Mouse (Mus musculus) bone marrow, adult 2 months (tissue): ENCODE measurements around the gene Atp2c1. TPM values are rescaled to one million over a fixed set of nuclear protein-coding genes. Genes with fewer than 3 reads are reported as not detected.

Experiments
- H3K27ac ChIP-seq: fragments of 200-500 bp; 2 replicates; pipeline ENCODE4 v1.5.1; 2012; ENCODE audit warnings: low read depth, mild to moderate bottlenecking, control low read depth, inconsistent platforms, low read length; ENCODE audit not compliant: control insufficient read depth, poor library complexity, insufficient read depth
- H3K4me1 ChIP-seq: fragments of 200-500 bp; 2 replicates; pipeline ENCODE4 v1.6.1; 2011; ENCODE audit warnings: low read length; ENCODE audit not compliant: control insufficient read depth, insufficient read depth
- H3K4me3 ChIP-seq: fragments of 200-500 bp; replicated peaks from 2 replicates; pipeline ENCODE3; 2011; ENCODE audit warnings: mild to moderate bottlenecking, low read depth, low read length, control low read depth; ENCODE audit not compliant: control insufficient read depth
- CTCF ChIP-seq: fragments of 200-500 bp; IDR thresholded peaks from 2 replicates; pipeline ENCODE4 v1.5.1; 2011; ENCODE audit warnings: low read length, control low read depth; ENCODE audit not compliant: control insufficient read depth, insufficient read depth
- POLR2A ChIP-seq: fragments of 200-500 bp; IDR thresholded peaks from 2 replicates; pipeline ENCODE4 v1.6.1; 2011; ENCODE audit warnings: low read depth, mild to moderate bottlenecking, control low read depth, low read length, borderline replicate concordance; ENCODE audit not compliant: control insufficient read depth
- WGBS: fragments of 180-500 bp; shearing (Covaris S2); methylation state at CpG from one replicate; pipeline ENCODE4 v1.1.7; 2018; 5-methylcytosine and 5-hydroxymethylcytosine counted together
- polyA plus RNA-seq: library from polyadenylated mRNA; stranded (reverse); fragments of >200 nt; gene quantifications from 2 replicates; pipeline ENCODE4 v1.2.4, GENCODE M21; 2011; ENCODE audit warnings: low replicate concordance; ENCODE audit not compliant: missing spikeins, insufficient read depth, insufficient read length

The Atp2c1 gene
- polyA plus RNA-seq, 1 experiment = 35.5 TPM

DNA sequence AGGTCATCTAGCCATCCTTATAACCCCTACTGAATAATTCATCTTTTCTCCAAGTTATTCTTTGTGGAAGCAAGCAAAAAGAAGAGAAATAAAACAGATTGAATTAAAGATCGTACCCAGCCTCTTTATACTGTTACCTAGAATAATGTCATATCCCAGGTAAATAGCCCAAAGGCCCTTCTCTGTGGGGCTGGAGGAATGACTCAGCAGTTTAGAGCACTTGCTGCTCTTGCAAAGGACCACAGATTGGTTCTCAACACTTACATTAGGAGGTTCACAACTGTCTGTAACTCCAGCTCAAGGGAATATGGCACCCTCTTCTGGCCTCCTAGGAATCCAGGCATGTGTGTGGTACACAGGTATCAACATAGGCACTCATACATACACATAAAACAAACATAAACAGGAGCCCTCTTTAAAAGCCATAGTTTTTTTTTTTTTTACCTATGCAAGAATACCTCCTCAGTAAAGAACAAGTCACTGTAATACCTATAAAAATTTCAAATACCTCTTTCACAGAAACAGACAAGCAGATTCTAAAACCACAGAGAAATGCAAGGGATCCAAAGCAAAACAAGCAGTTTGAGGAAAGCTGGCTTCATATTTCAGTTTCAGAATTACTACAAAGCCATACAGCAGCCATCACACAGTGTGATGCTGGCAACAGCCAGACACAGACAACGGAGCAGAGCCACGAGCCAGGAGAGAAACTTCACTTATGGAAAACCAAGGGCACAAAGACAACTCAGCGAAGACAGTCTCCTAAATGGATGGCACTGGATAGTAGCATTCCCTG, 44.2 kb downstream of the Atp2c1 start:
- TF ChIP-seq CTCF (no peak), POLR2A (no peak)
- Histone ChIP-seq H3K4me1 (peaks cover 3% of the 10 kb centered on the region), H3K27ac (no peak overlapping the region), H3K4me3 (no peak overlapping the region)
- 85% methylated on average over 4 of the region's 4 CpGs for WGBS

GRCm38 (mm10) chr9:105482070-105482469, 45.0 kb downstream of the Atp2c1 start:
- Histone ChIP-seq H3K4me3 (no peak overlapping the region), H3K4me1 (peaks cover 3% of the 10 kb centered on the region), H3K27ac (no peak overlapping the region)
- TF ChIP-seq POLR2A (no peak), CTCF (no peak)
- 67% methylated on average over 4 of the region's 4 CpGs for WGBS

DNA sequence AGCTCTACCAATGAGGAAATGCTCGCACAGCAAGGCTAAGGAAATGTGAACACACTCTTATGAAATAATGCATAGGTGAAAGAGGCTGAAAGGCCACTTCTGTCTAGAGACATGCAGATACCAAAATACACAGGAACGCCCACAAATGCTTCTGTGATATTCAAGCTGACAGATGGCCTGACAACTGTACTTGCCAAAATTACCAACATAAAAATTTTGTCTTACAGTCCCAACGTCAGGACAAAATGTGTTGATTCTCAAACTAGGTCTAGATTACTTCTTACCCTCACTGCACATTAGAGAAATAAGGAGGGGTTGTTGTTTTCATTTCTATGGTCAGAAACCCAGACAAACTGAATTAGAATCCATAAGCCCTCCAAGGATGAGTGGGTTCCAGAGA, 51.0 kb downstream of the Atp2c1 start:
- Histone ChIP-seq H3K4me1 (no peaks in the 10 kb centered on the region; the same call in 1 of the 2 replicates), H3K4me3 (no peak overlapping the region), H3K27ac (no peak overlapping the region)
- TF ChIP-seq POLR2A (no peak), CTCF (no peak)
- 45% methylated on average over 3 of the region's 3 CpGs for WGBS

- Histone ChIP-seq H3K4me3 (no peak overlapping the region), H3K27ac (no peak overlapping the region), H3K4me1 (no peaks in the 10 kb centered on the region; the same call in 1 of the 2 replicates)
- 61% methylated on average over 3 of the region's 3 CpGs for WGBS
- TF ChIP-seq POLR2A (no peak), CTCF (no peak)
Measured at GRCm38 (mm10) chr9:105474910-105475309, 52.2 kb downstream of the Atp2c1 start.

- H3K27ac ChIP-seq = no peak overlapping the region
- 91% methylated on average over 3 of the region's 3 CpGs for WGBS
- no peak overlapping the region for H3K4me3 ChIP-seq
- H3K4me1 ChIP-seq = no peaks in the 10 kb centered on the region
- no peak for TF ChIP-seq POLR2A
- TF ChIP-seq CTCF = no peak
Measured at GRCm38 (mm10) chr9:105467787-105468186, 59.3 kb downstream of the Atp2c1 start.

DNA sequence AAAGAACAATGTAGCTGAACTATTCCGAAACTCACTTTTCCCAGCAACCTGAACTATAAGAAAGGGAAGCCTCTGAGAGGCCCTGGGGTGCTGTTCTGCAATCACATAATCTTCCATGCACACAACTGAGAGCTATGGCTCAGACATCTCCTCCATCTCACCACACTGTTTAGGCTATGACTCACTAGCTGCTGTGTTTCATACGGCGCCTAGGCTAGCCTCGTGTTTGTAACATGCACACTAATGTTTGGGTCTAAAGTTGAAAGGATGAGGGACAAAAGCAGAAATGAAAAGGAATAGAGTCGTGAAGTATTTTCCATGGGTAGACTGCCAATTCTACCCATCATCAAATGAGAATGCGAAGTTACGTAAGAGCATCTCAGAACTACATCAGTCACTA, 65.6 kb downstream of the Atp2c1 start:
- Histone ChIP-seq H3K4me1 (no peaks in the 10 kb centered on the region; the same call in 1 of the 2 replicates), H3K27ac (no peak overlapping the region), H3K4me3 (no peak overlapping the region)
- 87% methylated on average over 7 of the region's 7 CpGs for WGBS
- TF ChIP-seq POLR2A = no peak
- TF ChIP-seq CTCF = no peak

GRCm38 (mm10) chr9:105459032-105459431, 68.1 kb downstream of the Atp2c1 start:
- TF ChIP-seq POLR2A = no peak
- TF ChIP-seq CTCF = no peak

GRCm38 (mm10) chr9:105408549-105408948, 118.6 kb downstream of the Atp2c1 start:
- 83% methylated on average over 6 of the region's 6 CpGs for WGBS
- Histone ChIP-seq H3K4me1 (no peaks in the 10 kb centered on the region), H3K27ac (no peak overlapping the region), H3K4me3 (no peak overlapping the region)
- no peak for TF ChIP-seq CTCF
- TF ChIP-seq POLR2A = no peak

More at GRCm38 (mm10) chr9:105459032-105459431, 68.1 kb downstream of the Atp2c1 start:
- Histone ChIP-seq H3K4me3 (no peak overlapping the region), H3K4me1 (no peaks in the 10 kb centered on the region; the same call in 1 of the 2 replicates), H3K27ac (no peak overlapping the region; the same call in 1 of the 2 replicates)
- 57% methylated on average over 13 of the region's 13 CpGs for WGBS
